Mouse (Mus musculus) hindlimb bud, embryonic 11.5 days (tissue): Measurements from ENCODE around the gene Sparc.

Experiments
- DNase-seq: peaks from one replicate; pipeline ENCODE4 v3.0.0-alpha.2; 2012; ENCODE audit warnings: low read depth, low spot score; ENCODE audit errors: extremely low spot score

The Sparc gene

GRCm38 (mm10) chr11:55407133-55407532 lies 15.8 kb downstream of the Sparc start:
- no peak for DNase-seq

DNA sequence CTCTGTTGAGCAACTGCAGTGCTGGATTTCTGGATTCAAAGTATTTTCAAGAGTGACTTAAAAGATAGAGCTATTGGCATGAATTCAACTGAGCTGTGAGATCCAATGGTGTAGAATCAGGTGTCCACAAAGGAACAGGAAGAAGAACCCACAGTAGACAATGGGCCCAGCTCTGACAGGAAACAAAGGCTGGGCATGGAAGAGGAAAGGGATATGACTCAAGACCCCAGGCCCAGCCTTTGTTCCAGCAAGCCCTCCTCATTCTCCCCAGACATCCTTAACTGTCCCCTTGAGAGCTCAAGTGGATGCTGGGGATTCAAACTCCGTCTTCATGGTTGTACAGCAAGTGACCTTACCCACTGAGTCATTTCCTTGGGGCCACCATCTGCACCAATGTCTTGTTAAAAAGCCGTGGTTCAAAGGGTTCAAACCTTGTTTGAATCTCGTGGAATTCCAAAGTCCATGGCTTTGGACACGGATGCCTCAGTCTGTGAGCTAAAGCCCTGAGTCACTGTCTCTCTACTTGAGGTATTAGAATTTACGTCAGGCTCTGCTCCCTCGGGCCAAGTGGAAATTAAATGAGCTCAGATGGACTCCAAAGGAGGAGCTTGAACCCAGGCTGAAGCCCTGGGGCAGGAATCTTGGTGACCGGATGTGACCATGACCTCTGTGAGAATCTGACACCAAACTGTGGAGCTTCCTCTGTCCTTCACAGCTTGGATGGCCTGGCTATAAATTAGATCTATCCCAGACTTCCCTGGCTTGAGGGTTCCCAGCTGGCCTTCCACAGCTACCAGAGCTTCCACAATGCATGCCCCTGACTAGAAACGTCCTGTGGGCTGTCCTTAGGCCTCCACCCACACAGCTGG lies 17.1 kb downstream of the Sparc start:
- DNase-seq = no peak

DNA sequence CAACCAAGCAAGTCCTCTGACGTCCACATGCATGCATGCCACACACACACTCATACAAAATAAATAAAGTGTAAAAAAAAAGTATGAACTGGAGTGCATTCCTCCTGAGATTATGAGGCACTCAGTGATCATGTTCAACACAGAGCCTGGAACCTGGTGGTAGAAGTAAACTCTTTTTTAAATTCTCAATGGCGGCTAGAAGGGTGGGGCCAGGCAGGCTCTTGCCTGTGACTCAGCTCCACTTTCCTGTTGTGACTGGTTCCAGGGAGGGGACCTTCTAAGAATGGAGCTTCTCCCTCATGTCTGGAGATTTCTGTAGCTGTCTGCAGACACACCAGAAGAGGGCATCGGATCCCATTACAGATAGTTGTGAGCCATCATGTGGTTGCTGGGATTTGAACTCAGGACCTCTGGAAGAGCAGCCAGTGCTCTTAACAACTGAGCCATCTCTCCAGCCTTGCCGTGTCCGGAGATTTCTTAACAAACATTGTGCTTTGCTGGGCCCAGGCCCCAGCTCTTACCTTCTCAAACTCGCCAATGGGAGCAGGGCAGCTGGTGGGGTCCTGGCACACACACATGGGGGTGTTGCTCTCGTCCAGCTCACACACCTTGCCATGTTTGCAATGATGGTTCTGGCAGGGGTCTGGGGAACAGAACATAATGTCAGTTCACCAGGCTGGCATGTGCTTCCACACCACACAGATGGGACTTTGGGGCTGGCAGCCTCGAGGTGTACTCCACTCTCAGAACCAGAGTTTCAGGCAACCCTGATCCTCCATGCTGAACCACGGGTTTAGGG lies 18.1 kb downstream of the Sparc start:
- DNase-seq = no peak

DNA sequence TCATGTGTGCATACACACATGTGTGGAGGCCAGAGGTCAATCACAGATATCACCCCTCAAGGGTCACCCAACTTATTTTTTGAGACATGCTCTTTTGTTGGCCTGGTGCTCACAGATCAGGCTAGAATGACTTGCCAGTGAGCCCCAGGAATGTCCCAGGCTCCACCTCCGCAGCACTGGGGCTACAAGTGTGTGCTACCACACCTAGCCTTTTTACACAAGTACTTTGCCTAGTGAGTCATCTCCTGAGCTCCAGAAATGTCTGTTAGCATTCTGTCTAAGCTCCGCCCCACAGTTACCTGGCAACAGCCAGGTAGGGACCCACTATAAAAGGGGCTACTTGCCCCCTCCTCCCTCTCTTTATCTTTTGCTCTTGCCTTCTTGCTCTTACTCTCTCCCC lies 22.1 kb downstream of the Sparc start:
- no peak for DNase-seq

DNA sequence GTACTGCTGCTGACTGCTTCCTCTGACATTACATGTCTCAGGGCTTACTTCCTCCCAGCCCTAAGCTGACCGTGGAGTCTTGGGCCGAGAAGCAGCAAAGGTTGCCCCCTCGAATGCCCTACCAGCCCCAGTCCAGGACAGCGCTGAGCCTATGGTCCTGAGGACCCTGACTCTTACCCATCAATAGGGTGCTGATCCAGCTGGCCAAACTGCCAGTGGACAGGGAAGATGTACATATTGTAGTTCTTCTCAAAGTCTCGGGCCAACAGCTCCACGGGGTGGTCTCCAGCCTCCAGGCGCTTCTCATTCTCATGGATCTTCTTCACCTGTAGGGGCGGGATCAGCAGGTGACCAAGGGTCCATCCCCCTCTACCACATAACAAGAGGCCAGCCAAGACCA lies 24.6 kb downstream of the Sparc start:
- DNase-seq = no peak

- DNase-seq = no peak
Measured at GRCm38 (mm10) chr11:55397441-55397840, 25.5 kb downstream of the Sparc start.

DNA sequence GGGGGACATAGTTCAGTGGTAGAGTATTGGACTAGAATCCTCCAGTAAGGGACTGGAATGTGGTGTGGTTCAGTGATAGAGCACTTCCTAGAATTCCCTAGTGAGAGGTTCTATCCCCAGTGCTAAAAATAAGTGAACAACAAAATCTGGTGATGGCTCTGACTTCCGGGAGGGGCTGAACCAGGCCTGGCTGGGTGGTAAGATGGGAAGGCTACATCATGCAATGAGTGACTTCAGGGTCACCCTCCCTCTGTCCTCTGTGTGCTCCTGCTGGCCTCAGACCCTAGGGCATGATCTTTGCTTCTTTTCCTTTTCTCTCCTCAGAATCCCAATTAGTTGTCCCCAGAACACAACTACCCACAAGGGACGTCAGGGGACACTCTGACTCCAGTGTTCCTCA lies 25.9 kb downstream of the Sparc start:
- no peak for DNase-seq

DNA sequence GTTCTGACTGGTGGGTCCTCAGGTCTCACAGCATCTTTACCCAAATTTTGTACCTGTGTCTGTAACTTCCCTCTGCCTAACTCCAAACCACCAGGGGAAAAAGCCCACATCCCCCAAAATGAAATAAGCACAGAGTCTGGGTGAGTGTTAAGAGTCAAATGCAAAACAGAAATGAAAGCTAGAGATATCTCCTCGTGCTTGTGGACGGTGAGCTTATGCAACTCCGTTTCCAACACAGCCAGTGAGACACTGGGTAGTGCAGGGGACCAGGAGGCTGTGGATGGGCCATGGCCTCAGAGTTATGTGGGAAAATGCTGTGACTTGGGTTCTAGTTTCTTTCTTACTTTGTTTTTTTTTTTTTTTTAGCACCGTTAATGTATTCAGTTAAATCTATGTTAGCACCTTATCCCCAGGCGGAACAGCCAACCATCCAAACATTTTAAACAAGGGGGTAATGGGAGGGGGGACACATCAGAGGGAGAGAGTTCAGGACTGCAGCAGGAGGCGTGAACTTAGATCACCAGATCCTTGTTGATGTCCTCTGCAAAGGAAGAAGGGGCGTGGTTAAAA lies 27.8 kb downstream of the Sparc start:
- DNase-seq = no peak

- DNase-seq = no peak
Measured at GRCm38 (mm10) chr11:55394592-55394991, 28.4 kb downstream of the Sparc start.

DNA sequence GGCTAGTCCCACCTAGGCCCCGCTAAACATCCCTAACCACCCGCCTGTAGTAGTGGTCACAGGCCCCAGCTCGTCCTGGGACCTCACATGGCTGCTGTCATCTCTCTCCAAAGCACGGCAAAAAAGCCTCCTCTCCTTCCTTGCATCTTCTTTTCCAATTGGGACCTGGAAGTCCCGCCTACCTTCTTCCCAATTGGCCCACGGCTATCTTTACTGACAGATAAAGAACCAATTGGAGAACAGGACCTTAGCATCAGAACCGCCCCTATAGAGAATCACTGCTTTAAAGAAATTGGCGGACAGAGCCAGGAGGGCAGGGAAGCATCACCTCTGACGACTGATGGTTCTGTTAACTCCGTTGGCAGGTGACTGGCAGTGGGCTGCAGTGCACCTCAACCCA lies 30.5 kb downstream of the Sparc start:
- no peak for DNase-seq

DNA sequence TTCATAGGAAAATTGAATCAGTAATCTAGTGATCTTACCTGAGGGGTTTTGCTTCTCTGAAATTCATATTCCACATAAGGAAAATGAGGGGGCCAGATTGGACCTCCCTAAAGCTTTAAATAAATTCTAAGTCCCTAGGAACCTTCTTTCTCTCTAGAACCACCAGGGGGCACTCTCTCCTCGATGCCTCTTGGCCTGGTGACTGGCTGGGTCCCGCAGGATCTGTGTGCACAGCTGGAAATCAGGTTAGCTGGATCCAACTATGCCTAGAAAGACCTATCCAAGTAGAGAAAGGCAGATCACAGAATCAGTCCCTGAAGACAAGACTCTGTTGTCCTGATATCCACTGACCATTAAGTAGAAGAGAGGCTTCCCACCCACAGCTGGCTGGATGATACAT lies 33.2 kb downstream of the Sparc start:
- peak; percentile 57 for DNase-seq

DNA sequence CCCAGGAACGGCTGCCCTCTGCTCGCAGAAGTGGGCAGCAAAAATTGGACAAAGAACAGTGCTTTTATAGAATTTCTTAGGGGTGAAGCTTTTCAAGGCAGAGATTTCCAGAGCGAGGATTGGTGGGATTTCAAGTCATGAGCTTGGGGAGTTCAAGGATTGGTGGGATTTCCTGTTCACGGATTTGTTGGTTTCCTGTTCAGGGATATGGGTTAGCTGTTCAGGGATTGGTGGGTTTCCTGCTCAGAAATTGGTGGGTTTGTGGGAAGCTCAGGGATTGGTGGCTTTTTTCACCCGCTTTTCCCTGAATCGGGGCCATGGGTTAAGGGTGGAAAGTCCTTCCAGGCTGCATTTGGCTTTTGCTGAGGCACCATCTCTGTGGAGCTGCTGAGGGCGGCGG lies 35.4 kb downstream of the Sparc start:
- DNase-seq = no peak

GRCm38 (mm10) chr11:55386424-55387063 lies 36.4 kb downstream of the Sparc start:
- DNase-seq = peak; percentile 91

- DNase-seq = no peak
Measured at GRCm38 (mm10) chr11:55383463-55384045, 39.4 kb downstream of the Sparc start.

- no peak for DNase-seq
Measured at GRCm38 (mm10) chr11:55380908-55381307, 42.1 kb downstream of the Sparc start.

DNA sequence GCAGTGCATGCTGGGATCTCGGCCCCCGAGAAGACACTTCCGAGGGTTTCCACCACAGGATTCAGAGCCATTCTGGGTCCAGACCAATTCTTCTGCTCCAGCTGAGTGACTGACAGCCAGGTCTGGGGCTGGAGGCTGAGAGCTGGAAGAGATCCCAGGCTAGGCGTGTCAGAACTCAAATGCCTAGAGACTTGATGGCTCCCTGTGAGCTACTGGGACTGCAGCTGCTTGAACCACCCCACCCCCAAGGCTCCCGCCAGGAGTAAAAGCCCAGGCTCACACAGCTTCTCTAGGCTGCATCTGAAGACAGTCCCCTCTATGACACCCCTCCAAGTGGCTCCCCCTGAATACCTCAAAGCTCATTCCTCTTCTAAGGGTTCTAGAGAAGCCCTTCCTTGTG lies 44.6 kb downstream of the Sparc start:
- no peak for DNase-seq

DNA sequence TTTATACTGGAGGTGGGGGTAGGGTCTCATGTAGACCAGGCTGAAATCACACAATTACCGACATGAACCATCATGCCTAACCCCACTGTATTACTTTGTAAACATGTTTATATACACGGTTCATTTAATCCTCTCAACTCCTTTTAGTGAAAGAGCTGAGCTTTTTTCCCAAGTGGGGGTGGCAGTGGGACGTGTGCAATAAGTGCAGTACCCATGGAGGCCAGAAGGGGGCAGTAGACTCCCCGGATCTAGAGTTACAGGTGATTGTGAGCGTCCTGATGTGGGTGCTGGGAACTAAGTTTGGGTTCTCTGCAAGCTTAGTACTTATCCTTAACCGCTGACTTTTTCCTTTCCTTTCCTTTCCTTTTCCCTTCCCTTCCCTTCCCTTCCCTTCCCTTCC lies 49.1 kb downstream of the Sparc start:
- no peak for DNase-seq

DNA sequence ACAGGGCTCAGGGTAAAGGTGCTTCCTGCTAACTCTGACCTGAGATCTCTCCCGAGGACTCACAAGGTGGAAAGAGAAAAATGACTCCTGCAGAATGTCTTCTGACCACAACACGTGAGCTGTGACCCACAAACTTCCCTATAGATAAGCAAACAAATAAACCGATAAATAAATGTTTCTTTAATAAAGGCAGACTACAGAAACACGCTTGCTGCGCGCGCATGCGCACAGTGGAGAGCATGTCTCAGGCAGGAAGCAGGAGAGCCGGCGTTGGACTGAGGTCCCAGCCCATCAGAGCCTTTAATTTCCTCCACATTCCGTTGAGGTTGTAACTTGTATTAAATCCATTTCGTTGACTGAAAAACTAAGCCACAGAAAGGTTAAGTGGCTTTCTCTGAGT lies 49.6 kb downstream of the Sparc start:
- DNase-seq = no peak

DNA sequence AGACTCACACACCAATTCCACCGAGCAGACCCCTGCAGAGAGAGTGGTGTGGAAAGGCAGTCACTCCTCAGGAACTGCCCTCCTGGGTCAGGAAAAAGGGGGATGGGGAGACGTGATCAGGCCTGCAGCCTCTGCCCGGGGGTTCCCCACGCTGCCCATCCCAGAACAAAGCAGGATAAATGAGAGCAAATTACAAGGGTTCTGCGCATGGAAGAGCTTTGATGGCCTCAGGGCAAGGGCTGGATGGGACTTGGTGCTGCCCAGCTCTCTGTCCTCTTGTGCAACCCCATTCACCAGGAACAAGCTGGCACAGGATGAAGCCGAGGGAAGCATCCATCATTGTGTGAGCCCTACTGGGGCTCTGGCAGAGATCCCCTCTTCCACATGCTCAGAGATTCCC lies 51.0 kb downstream of the Sparc start:
- no peak for DNase-seq

GRCm38 (mm10) chr11:55369093-55369471 lies 53.9 kb downstream of the Sparc start:
- no peak for DNase-seq
